Mouse (Mus musculus) left cerebral cortex, postnatal 4 days (tissue): ENCODE results near the gene Zdhhc11. TPM values are rescaled to one million over a fixed set of nuclear protein-coding genes. Genes with fewer than 3 reads are reported as not detected.

Experiments
- microRNA-seq: library from miRNA; unstranded; fragments of <30 nt; microRNA quantifications from one replicate; pipeline ENCODE4 v1.2.0, GENCODE M21; 2022
- total RNA-seq, 2 experiments: library from RNA; stranded (reverse); gene quantifications; 2 replicates each; pipeline ENCODE4 v1.2.3; 2021

Gene Zdhhc11
- total RNA-seq, 2 experiments from 2014 or later, result not detected

Small RNA genes lying within 50 kb of the gene (microRNA-seq; reads per million reads assigned to microRNA genes)
- not detected for gene Gm25197

Other genes starting within 250 kb of the Zdhhc11 start
- 10 to 100 TPM; 12.1 to 12.3 TPM for gene Slc12a7, start 230.8 kb upstream of the Zdhhc11 start, total RNA-seq
- 10 to 100 TPM; 21.4 TPM for gene Nkd2, start 116.2 kb upstream of the Zdhhc11 start, total RNA-seq
- 1 to 10 TPM; 7.0 to 8.7 TPM for gene Trip13, start 26.1 kb upstream of the Zdhhc11 start, total RNA-seq
- 100 to 1,000 TPM; 108 to 110 TPM for gene Brd9, start 26.0 kb upstream of the Zdhhc11 start, total RNA-seq
- 10 to 100 TPM; 37.7 to 37.9 TPM for gene Tppp, start 45.6 kb downstream of the Zdhhc11 start, total RNA-seq
- 1 to 10 TPM; 4.1 to 4.4 TPM for gene Cep72, start 98.4 kb downstream of the Zdhhc11 start, total RNA-seq
- gene Slc9a3, start 157.6 kb downstream of the Zdhhc11 start, total RNA-seq, result 1 to 10 TPM in 1 of 2 experiments, under 1 TPM in 1; 0.42 to 1.2 TPM
- 10 to 100 TPM; 74.9 to 78.3 TPM for gene Exoc3, start 244.9 kb downstream of the Zdhhc11 start, total RNA-seq